Mouse (Mus musculus): ENCODE results near the gene Ptpa. TPM values are rescaled to one million over a fixed set of nuclear protein-coding genes. Genes with fewer than 3 reads are reported as not detected.

Ptpa gene
- total and polyA plus RNA-seq, 3 experiments: 111 to 194 (median 122) TPM

DNA sequence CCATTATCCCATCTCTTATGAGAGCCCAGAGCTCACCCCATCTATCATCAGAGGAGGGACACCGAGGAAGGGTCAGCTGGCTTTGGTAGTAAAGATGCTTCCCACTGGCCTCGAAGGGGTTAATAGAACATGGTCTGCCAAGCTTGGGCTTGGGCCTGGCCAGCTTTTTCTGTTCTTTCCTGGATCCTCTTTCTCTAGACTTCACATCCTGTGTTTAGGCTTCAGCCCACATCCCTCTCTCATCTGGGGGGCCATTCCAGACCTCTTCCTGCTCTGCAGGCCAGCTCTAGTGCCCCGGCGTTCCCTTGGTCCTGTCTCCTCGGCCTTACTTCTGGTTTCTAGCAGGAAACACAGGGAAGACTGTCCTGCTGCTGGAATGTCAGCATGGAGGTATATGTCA is 28.2 kb downstream of the Ptpa start:
- in situ Hi-C loops (cut with MboI; ENCODE audit: low pct_ligation_motif_present, low pct_unique_long_range_greater_than_20kb, low sequenced_read_pairs): no loop called here
- no peak overlapping the region for H3K9ac ChIP-seq (ENCODE audit: insufficient read depth, low read depth)
- H3K4me2 ChIP-seq (ENCODE audit: insufficient read depth, low read depth, poor library complexity, severe bottlenecking): no peak overlapping the region
- H3K27me3 ChIP-seq (replicated peaks): no peaks in the 10 kb centered on the region
- TF ChIP-seq JUND (conservative IDR thresholded peaks at IDR 0.05; ENCODE audit: low read depth, low read length): no peak
- no peak for TF ChIP-seq ZC3H11A (IDR thresholded peaks at IDR 0.05; ENCODE audit: low read depth, low read length)
- no peak for TF ChIP-seq MEF2A (IDR thresholded peaks at IDR 0.05; ENCODE audit: borderline replicate concordance, low read depth, low read length)
- H3K4me3 ChIP-seq (replicated peaks in 1 of 3; ENCODE audit: low read depth in 2 of 3, low read length in 2 of 3, poor library complexity in 1 of 3): no peak overlapping the region
- peaks cover 38 to 72% of the 10 kb centered on the region in 2 experiments for H3K4me1 ChIP-seq (ENCODE audit: control insufficient read depth in 1 of 2, insufficient read depth in 2 of 2)
- H3K36me3 ChIP-seq (replicated peaks in 1 of 2; ENCODE audit: control insufficient read depth in 1 of 2, insufficient read depth in 1 of 2, low read length in 1 of 2): peaks cover 34 to 79% of the 10 kb centered on the region in 2 experiments
- no peaks in the 10 kb centered on the region for H3K79me2 ChIP-seq (replicated peaks; ENCODE audit: control insufficient read depth, extremely low read depth, insufficient read depth, poor library complexity, severe bottlenecking)
- H3K27ac ChIP-seq (ENCODE audit: insufficient read depth, low read depth): no peak overlapping the region
- H3K9me3 ChIP-seq (replicated peaks; ENCODE audit: low read length): peaks cover 5% of the 10 kb centered on the region
- dilution Hi-C loops (cut with MboI; ENCODE audit: extremely low pct_ligation_motif_present, extremely low pct_unique_long_range_greater_than_20kb, low sequenced_read_pairs): no loop called here
- DNase-seq (ENCODE audit: extremely low read depth): no peak

DNA sequence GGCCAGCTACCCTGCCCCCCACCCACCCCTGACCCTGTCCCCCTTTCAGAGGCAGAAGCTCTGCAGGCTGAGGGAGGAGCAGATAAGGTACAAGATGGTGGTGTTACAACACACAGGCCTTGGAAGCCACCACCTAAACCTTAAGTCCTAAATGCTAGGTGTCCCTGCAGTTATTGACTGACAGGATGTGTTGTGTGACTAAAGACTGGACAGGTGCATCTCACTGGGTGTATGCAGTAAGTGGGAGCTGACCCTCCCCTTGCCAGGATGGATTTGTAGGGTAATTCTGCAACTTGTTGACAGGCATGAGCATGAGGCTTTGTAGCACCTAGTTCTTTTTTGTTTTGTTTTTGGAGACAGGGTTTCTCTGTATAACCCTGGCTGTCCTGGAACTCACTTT is 28.6 kb downstream of the Ptpa start:
- Histone ChIP-seq H3K4me1 (ENCODE audit: control insufficient read depth in 1 of 2, insufficient read depth in 2 of 2) (peaks cover 38 to 72% of the 10 kb centered on the region in 2 experiments), H3K4me2 (ENCODE audit: insufficient read depth, low read depth, poor library complexity, severe bottlenecking) (no peak overlapping the region), H3K36me3 (replicated peaks in 1 of 2; ENCODE audit: control insufficient read depth in 1 of 2, insufficient read depth in 1 of 2, low read length in 1 of 2) (peaks cover 32 to 79% of the 10 kb centered on the region in 2 experiments), H3K9ac (ENCODE audit: insufficient read depth, low read depth) (no peak overlapping the region), H3K9me3 (replicated peaks; ENCODE audit: low read length) (peaks cover 9% of the 10 kb centered on the region), H3K27me3 (replicated peaks) (no peaks in the 10 kb centered on the region), H3K27ac (ENCODE audit: insufficient read depth, low read depth) (no peak overlapping the region), H3K79me2 (replicated peaks; ENCODE audit: control insufficient read depth, extremely low read depth, insufficient read depth, poor library complexity, severe bottlenecking) (no peaks in the 10 kb centered on the region), H3K4me3 (replicated peaks in 1 of 3; ENCODE audit: low read depth in 2 of 3, low read length in 2 of 3, poor library complexity in 1 of 3) (no peak overlapping the region)
- dilution Hi-C loops (cut with MboI; ENCODE audit: extremely low pct_ligation_motif_present, extremely low pct_unique_long_range_greater_than_20kb, low sequenced_read_pairs) (no loop called here), in situ Hi-C loops (cut with MboI; ENCODE audit: low pct_ligation_motif_present, low pct_unique_long_range_greater_than_20kb, low sequenced_read_pairs) (no loop called here)
- no peak for DNase-seq (ENCODE audit: extremely low read depth)
- TF ChIP-seq ETS1 (conservative IDR thresholded peaks at IDR 0.05; ENCODE audit: low read depth, low read length) (no peak), JUN (IDR thresholded peaks at IDR 0.05; ENCODE audit: insufficient read depth, low read depth, low read length) (no peak), POLR2AphosphoS2 (IDR thresholded peaks at IDR 0.05; ENCODE audit: low read depth, low read length) (no peak), TBP (conservative IDR thresholded peaks at IDR 0.05; ENCODE audit: low read depth, low read length) (no peak), SMC3 (IDR thresholded peaks at IDR 0.05; ENCODE audit: low read depth, low read length) (no peak), MAZ (IDR thresholded peaks at IDR 0.05; ENCODE audit: low read depth, low read length) (no peak), HCFC1 (IDR thresholded peaks at IDR 0.05; ENCODE audit: low read depth, low read length) (no peak), RAD21 (IDR thresholded peaks at IDR 0.05; ENCODE audit: low read depth, low read length) (no peak), NELFE (IDR thresholded peaks at IDR 0.05; ENCODE audit: low read depth, low read length) (no peak), MXI1 (IDR thresholded peaks at IDR 0.05; ENCODE audit: low read depth, low read length) (no peak), CTCF (conservative IDR thresholded peaks at IDR 0.05 in 1 of 2, IDR thresholded peaks at IDR 0.05 in 1 of 2; ENCODE audit: low read depth in 2 of 2, low read length in 2 of 2) (no peak), ZC3H11A (IDR thresholded peaks at IDR 0.05; ENCODE audit: low read depth, low read length) (no peak), RCOR1 (conservative IDR thresholded peaks at IDR 0.05; ENCODE audit: low read depth, low read length) (no peak), E2F4 (IDR thresholded peaks at IDR 0.05; ENCODE audit: insufficient replicate concordance, low read depth, low read length) (no peak), PAX5 (IDR thresholded peaks at IDR 0.05; ENCODE audit: low read length) (no peak), TCF12 (IDR thresholded peaks at IDR 0.05; ENCODE audit: low read depth, low read length) (no peak), USF1 (IDR thresholded peaks at IDR 0.05; ENCODE audit: low read depth, low read length) (no peak)

Measured in CH12.LX (cell line).